ENCODE assay signal across 8 mouse cellular contexts in the genomic region with DNA sequence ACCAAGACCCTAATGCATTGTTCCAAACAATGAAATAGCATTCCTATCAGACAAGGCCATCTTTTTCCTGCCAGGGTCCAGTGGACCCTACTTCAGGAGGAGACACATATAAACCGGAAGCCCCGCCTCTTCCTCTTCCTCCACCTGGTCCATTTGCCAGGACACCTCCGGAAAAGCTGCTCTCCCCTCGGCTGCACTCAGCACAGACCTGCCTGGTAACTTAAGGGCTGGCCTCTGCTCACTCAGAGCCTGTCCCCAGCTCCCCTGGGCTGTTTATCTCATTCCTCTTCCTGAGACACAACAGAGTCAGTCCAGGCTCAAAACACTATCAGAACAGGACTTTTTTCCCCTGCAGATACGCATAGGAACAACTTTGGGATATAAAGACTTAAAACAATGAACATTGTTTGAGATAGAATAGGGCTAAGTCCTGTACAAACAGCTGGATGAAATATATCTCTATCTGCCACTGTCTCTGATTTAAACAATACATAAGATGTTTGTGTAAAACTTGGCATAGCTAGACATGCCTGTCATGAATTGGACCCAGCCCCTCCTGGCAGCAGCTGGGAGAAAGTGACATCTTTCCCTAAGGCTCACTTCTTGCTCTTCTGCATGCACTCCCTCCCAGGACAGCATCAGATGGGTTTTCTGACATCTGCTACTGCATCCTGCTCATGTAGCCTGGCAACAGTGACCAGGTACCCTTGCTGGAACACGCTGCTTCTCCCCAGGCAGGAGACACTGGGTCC.
A peak's percentile ranks its signal among the peaks of the same experiment; 100 is the strongest.
DNase-seq lines count a peak whose midpoint lies in the region; ATAC-seq and TF ChIP-seq lines count a peak whose summit lies in the region.

No protein-coding gene starts in this region.

- 58% methylated on average over 6 of the region's 6 CpGs for WGBS in intestine, embryonic 16.5 days
- WGBS in liver, postnatal 0 days (ENCODE audit: insufficient replicate concordance), result 44% methylated on average over 6 of the region's 6 CpGs

- no peaks in the 10 kb centered on the region for H3K9me3 ChIP-seq in intestine, embryonic 16.5 days (ENCODE audit: control insufficient read depth, low read length)
- no peaks in the 10 kb centered on the region for H3K9me3 ChIP-seq in liver, postnatal 0 days (ENCODE audit: low read length)

- H3K4me2 ChIP-seq in intestine, embryonic 16.5 days (ENCODE audit: low read depth, low read length), result no peak overlapping the region
- H3K4me2 ChIP-seq in liver, postnatal 0 days (ENCODE audit: low read depth, low read length), result no peak overlapping the region

- peak; percentile 52 for ATAC-seq in intestine, embryonic 16.5 days
- 0 out of 2 replicates have a peak, but pooled peaks have one; percentile 25 for ATAC-seq in liver, postnatal 0 days

- peak overlapping the region; percentile 61 for H3K27ac ChIP-seq in intestine, embryonic 16.5 days (ENCODE audit: low read length)
- H3K27ac ChIP-seq in liver, postnatal 0 days (ENCODE audit: low read depth), result no peak overlapping the region

- H3K4me1 ChIP-seq in intestine, embryonic 16.5 days (ENCODE audit: control insufficient read depth, insufficient read depth, low read length), result no peaks in the 10 kb centered on the region
- peaks cover 12% of the 10 kb centered on the region; the same call in 1 of the 2 replicates for H3K4me1 ChIP-seq in liver, postnatal 0 days (ENCODE audit: insufficient read depth)

- H3K4me3 ChIP-seq in intestine, embryonic 16.5 days (ENCODE audit: low read length), result no peak overlapping the region
- H3K4me3 ChIP-seq in liver, postnatal 0 days (ENCODE audit: low read depth, low read length), result no peak overlapping the region

- no peaks in the 10 kb centered on the region for H3K36me3 ChIP-seq in intestine, embryonic 16.5 days (ENCODE audit: control insufficient read depth, insufficient read depth, low read length)
- no peaks in the 10 kb centered on the region for H3K36me3 ChIP-seq in liver, postnatal 0 days (replicated peaks; ENCODE audit: insufficient read depth, low read length)

- DNase-seq in adrenal gland, postnatal 14 days, result peak; percentile 69
- DNase-seq in gastrocnemius, postnatal 25 days, result peak; percentile 55
- DNase-seq in liver, postnatal 0 days, result peak; percentile 19
- DNase-seq in frontal cortex, adult 2 months (ENCODE audit: extremely low spot score in 1 of 2, low spot score in 1 of 2), result no peak
- no peak for DNase-seq in right cerebral cortex, postnatal 4 days
- no peak for DNase-seq in cerebellum, adult 9-10 months
- DNase-seq in thymus, postnatal 4 days, result no peak

- TF ChIP-seq CTCF in liver, postnatal 0 days (IDR thresholded peaks at IDR 0.05; ENCODE audit: low read depth), result no peak

- no peaks in the 10 kb centered on the region for H3K27me3 ChIP-seq in intestine, embryonic 16.5 days (replicated peaks; ENCODE audit: control insufficient read depth, insufficient read depth, low read length)
- no peaks in the 10 kb centered on the region for H3K27me3 ChIP-seq in liver, postnatal 0 days (ENCODE audit: insufficient read depth, low read length)

- no peak for TF ChIP-seq EP300 in liver, postnatal 0 days (IDR thresholded peaks at IDR 0.05; ENCODE audit: low read depth)

- no peak overlapping the region for H3K9ac ChIP-seq in intestine, embryonic 16.5 days (ENCODE audit: low read depth, low read length)
- H3K9ac ChIP-seq in liver, postnatal 0 days (replicated peaks), result no peak overlapping the region

Comparison
In these comparisons a context has a peak if more than half of its experiments do, and no peak if none do; other contexts are left out.
1. DNase-seq: peak in adrenal gland, postnatal 14 days (single experiment), gastrocnemius, postnatal 25 days (single experiment) and liver, postnatal 0 days (single experiment); none in frontal cortex, adult 2 months (0 of 2), right cerebral cortex, postnatal 4 days (single experiment), cerebellum, adult 9-10 months (single experiment) and thymus, postnatal 4 days (single experiment).